Mouse (Mus musculus) ES-Bruce4 (cell line): ENCODE measurements around the gene Wnt5b. TPM values are rescaled to one million over a fixed set of nuclear protein-coding genes. Genes with fewer than 3 reads are reported as not detected.

Experiments used
- H3K27ac ChIP-seq: 2 replicates; pipeline ENCODE4 v1.5.1; 2012; ENCODE audit warnings: low read length, inconsistent platforms; ENCODE audit not compliant: insufficient read depth
- H3K27me3 ChIP-seq: 2 replicates; pipeline ENCODE4 v1.6.1; 2012; ENCODE audit warnings: mild to moderate bottlenecking, low read length, inconsistent platforms; ENCODE audit not compliant: control insufficient read depth, poor library complexity, insufficient read depth, severe bottlenecking
- H3K36me3 ChIP-seq: 2 replicates; pipeline ENCODE4 v1.6.1; 2012; ENCODE audit warnings: inconsistent platforms, mild to moderate bottlenecking, low read length, moderate library complexity; ENCODE audit not compliant: control insufficient read depth, poor library complexity, insufficient read depth, severe bottlenecking
- H3K4me1 ChIP-seq: one replicate; pipeline ENCODE4 v1.8.1; 2011; ENCODE audit warnings: low read length; ENCODE audit not compliant: control insufficient read depth, insufficient read depth
- H3K4me3 ChIP-seq: 2 replicates; pipeline ENCODE4 v1.5.1; 2011; ENCODE audit warnings: low read depth, mild to moderate bottlenecking, low read length
- H3K9ac ChIP-seq: 2 replicates; pipeline ENCODE4 v1.6.1; 2012; ENCODE audit warnings: low read depth, mild to moderate bottlenecking, inconsistent platforms; ENCODE audit not compliant: poor library complexity, severe bottlenecking
- H3K9me3 ChIP-seq: replicated peaks from 2 replicates; pipeline ENCODE4 v1.6.1; 2012; ENCODE audit warnings: mild to moderate bottlenecking, low read length, inconsistent platforms; ENCODE audit not compliant: control insufficient read depth, poor library complexity, insufficient read depth, severe bottlenecking
- CTCF ChIP-seq: IDR thresholded peaks from one replicate; pipeline ENCODE4 v1.8.1; 2011; ENCODE audit warnings: low read depth, low read length
- EP300 ChIP-seq: IDR thresholded peaks from 2 replicates; pipeline ENCODE4 v1.6.1; 2011; ENCODE audit warnings: low read depth, low read length; ENCODE audit not compliant: insufficient read depth
- POLR2A ChIP-seq: IDR thresholded peaks from one replicate; pipeline ENCODE4 v1.8.1; 2011; ENCODE audit warnings: low read length; ENCODE audit not compliant: insufficient read depth
- polyA plus RNA-seq: library from polyadenylated mRNA; stranded (reverse); fragments of >200 nt; gene quantifications from 2 replicates; pipeline ENCODE4 v1.2.4, GENCODE M21; 2011; ENCODE audit warnings: low read depth; ENCODE audit not compliant: missing spikeins, insufficient read depth, insufficient read length

Wnt5b gene
- polyA plus RNA-seq, 1 experiment, result 2.5 TPM

GRCm38 (mm10) chr6:119450965-119451943 is 92.9 kb downstream of the Wnt5b start:
- Histone ChIP-seq H3K4me1 (peaks cover 7% of the 10 kb centered on the region), H3K9me3 (no peaks in the 10 kb centered on the region), H3K9ac (no peak overlapping the region), H3K27me3 (no peaks in the 10 kb centered on the region), H3K36me3 (no peaks in the 10 kb centered on the region), H3K4me3 (no peak overlapping the region), H3K27ac (no peak overlapping the region)
- TF ChIP-seq EP300 (no peak), POLR2A (no peak), CTCF (no peak)

- H3K9me3 ChIP-seq, result no peaks in the 10 kb centered on the region
- H3K36me3 ChIP-seq, result no peaks in the 10 kb centered on the region
- peaks cover 7% of the 10 kb centered on the region for H3K4me1 ChIP-seq
- H3K27ac ChIP-seq, result peak overlapping the region; percentile 22; the same call in 1 of the 2 replicates
- H3K27me3 ChIP-seq, result no peaks in the 10 kb centered on the region
- peak overlapping the region; percentile 26 for H3K9ac ChIP-seq
- TF ChIP-seq EP300 (peak; percentile 67), CTCF (peak; percentile 3), POLR2A (no peak)
- peak overlapping the region; percentile 10 for H3K4me3 ChIP-seq
Measured at GRCm38 (mm10) chr6:119449060-119449499, 95.1 kb downstream of the Wnt5b start.

DNA sequence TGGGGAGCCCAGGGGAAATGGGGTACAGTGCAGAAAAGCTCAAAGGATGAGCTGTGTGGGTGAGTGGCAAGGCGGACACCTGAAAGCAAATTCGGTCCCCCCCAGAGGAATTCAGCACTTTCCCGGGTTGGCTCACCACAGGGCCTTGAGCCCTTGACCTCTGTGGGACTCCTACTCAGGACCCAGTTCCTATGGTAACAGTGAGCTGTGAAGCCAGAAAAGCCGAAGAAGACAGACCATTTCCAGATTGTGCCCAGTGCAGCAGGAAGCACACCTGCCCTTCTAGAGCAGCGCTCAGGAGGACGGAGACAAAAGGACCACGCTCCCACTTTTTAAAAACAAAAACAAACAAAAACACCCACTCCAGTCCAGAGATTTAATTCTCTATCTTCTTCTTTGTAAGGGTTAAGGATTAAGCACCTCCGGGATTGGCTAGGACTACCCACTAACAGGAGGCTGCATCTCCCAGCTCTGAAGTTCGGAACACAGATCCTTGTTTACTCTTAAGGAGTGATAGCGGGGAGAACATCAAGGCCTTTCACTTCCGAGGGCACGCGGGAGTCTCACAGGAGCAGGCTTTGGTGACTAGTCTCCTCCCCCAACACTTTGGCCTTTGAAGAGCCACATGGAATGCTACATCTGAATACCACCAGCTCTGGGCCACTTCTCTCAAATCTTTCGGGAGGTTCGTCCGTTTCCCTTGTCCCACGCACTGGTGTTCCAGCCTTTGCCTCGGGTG is 95.7 kb downstream of the Wnt5b start:
- no peak for TF ChIP-seq CTCF
- TF ChIP-seq POLR2A, result no peak
- TF ChIP-seq EP300, result no peak
- peaks cover 7% of the 10 kb centered on the region for H3K4me1 ChIP-seq
- H3K27me3 ChIP-seq, result no peaks in the 10 kb centered on the region
- peak overlapping the region; percentile 26 for H3K9ac ChIP-seq
- H3K36me3 ChIP-seq, result no peaks in the 10 kb centered on the region
- no peaks in the 10 kb centered on the region for H3K9me3 ChIP-seq
- peak overlapping the region; percentile 10 for H3K4me3 ChIP-seq
- H3K27ac ChIP-seq, result peak overlapping the region; percentile 22; the same call in 1 of the 2 replicates

GRCm38 (mm10) chr6:119445671-119446607 is 98.2 kb downstream of the Wnt5b start:
- no peak overlapping the region for H3K27ac ChIP-seq
- no peaks in the 10 kb centered on the region for H3K36me3 ChIP-seq
- H3K9ac ChIP-seq, result no peak overlapping the region
- H3K4me1 ChIP-seq, result peaks cover 7% of the 10 kb centered on the region
- TF ChIP-seq EP300 (no peak), CTCF (no peak)
- H3K4me3 ChIP-seq, result no peak overlapping the region
- H3K27me3 ChIP-seq, result no peaks in the 10 kb centered on the region
- no peaks in the 10 kb centered on the region for H3K9me3 ChIP-seq
